Mouse (Mus musculus) gastrocnemius, postnatal 4 days (tissue): Measurements from ENCODE around the gene Rsf1. TPM values are rescaled to one million over a fixed set of nuclear protein-coding genes. Genes with fewer than 3 reads are reported as not detected.

ENCODE experiments used
- DNase-seq, 2 experiments: peaks; one replicate each; pipeline ENCODE4 v3.0.0; 2021 to 2022; ENCODE audit warnings: low spot score in 2 of 2, mixed read lengths in 2 of 2
- total RNA-seq, 2 experiments: library from RNA; stranded (reverse); gene quantifications; 2 replicates each; pipeline ENCODE4 v1.2.3; 2021

The Rsf1 gene
- total RNA-seq, 2 experiments from 2014 or later, result 24.0 to 26.1 TPM

DNA sequence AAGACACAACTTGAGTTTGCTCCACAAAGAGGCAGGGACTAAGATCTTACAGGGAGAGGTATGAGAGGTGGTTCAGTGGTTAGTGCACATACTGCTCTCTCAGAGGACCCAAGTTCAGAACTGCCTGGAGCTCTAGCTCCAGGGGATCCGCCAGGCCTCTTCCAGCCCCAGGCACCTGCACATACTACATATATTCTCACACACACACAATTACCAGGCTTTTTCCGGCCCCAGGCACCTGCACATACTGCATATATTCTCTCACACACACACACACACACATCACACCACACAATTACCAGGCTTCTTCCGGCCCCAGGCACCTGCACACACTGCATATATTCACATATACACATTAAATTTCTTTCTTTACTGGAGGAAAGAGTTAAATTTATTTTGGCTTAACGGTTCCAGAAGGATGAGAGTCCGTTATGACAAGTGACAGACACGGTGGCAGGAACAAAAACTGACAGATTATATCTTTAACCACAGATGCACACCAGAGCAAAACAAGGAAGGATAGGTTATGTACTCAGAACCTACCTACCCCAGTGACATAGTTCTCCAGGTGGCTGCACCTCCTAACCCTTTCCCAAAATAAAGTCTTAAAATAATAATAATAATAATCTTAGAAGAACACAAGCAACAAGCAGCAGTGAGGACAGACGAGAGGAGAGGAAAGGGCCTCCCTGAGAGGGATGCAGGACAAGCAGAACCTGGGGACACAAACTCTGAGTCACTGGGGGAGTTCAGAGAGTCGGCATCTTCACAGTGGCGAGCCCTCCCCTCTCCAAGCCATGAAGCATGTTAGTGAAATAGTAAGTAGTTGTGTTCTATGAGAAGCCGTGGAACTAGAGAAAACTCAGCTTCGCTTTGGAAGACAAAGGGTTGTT lies 144.2 kb downstream of the Rsf1 start:
- no peak for DNase-seq

DNA sequence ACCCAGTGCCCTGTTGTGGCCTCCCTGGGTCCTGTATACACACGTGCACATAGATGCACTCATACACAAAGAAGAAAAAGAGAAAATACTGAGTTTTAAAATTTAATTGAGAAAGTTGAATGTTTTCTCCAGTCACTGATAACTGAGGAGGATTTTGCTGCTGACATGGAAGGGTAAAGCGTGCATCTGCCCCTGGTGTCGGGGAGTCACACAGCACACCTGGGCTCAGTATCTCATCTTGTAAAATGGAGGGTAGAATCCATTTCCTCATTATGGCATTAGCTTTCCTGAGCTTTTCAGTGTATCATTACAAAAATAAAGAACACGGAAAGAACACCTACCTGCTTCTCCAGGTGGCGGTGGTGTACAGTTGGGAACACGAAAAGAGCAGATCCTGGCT lies 145.7 kb downstream of the Rsf1 start:
- no peak for DNase-seq

DNA sequence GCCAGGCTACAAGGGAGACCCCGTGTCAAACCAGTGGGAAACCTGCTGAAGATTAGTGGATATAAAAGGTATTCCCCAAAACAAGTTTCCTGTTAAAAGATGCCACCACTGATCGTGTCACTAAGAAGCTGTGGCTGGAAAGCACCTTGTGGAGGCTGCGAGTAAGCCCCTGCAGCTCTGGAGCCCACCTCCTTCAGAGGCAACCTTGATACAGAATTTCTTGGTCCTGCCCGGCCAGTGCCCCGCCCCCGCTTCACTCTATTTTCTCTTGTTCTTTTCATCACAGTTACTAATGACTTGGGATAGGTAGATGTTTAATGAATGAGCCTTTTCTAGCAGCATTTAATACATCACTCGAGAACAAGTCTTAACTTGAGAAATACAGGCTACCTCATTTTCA lies 146.4 kb downstream of the Rsf1 start:
- DNase-seq, result no peak

DNA sequence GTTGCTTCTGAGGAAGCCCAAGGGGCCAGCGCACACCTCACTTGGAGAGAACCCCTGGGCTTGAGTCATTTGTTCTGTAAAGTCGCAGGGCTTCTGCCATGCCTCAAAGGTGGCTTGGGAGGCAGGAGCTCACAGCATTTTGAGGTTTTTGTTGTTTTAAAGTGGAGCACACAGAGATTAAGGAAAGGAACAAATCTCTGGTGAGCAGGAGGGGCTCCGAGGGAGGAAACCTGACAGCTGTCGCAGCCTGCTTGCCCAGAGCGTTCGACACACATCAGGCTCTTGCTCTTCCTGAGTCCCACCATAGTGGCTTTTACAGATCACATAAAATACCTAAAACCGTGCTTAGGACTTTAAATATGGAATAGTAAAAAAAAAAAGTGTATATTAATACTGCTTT lies 147.1 kb downstream of the Rsf1 start:
- DNase-seq, result no peak

DNA sequence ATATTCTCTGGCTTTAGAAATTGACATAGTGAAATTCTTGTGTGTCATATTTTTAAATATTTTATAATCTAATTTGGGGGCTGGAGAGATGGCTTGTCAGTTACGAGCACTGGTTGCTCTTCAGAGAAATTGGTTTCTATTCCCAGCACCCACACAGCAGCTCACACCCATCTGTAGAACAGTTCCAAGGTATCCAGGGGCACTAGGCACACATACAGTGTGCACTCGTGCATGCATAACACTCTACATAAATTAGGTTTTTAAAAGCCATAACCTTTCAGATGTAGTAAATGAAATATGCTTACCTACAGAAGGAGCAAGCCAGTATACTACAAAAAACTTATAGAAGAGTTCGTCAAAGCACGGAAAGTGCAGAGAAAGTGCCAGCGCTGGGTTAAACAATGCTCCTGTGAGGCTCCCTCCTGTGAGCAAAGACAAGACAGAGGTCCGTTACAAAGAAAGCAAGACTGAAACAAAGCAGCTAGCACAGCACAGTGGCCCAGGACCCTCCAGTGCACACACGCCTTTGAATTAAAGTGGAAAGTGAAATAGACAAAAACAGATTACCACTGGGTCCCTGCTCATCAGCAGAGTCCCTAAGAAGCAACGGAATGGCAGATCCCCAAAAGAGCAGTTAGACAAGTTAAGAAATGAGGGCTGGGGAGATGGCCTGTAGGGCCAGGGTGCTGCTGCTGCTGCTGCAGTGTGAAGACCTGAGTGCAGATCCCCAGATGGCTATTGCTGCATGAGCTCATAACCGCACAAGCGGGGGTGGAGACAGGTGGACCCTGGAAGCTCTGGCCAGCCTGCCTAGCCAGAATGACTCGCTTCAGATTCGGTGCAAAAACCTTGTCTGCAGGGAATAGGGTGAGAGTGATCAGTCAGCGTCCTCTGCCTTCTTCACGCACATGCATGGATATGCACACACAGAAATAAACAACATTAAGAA lies 149.3 kb downstream of the Rsf1 start:
- DNase-seq, result no peak

DNA sequence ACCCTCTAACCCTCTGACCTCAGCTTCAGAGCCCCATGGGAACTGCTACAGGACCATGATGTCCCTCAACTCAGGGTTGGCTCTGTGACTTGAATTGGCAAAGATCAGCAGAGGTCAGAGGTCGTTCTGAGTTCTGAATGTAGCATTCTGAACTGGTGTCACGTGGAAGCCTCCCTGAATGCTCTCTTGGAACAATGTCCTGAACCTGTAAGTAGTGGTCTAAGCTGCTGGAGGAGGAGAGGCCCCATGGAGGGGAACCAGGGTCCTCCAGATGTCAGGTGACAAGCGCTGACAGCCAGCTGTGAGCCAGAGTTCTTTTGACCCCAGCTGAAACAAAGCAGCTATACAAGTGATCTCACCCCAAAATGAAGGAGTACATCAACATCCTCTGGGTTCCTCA lies 150.7 kb downstream of the Rsf1 start:
- DNase-seq, result no peak

DNA sequence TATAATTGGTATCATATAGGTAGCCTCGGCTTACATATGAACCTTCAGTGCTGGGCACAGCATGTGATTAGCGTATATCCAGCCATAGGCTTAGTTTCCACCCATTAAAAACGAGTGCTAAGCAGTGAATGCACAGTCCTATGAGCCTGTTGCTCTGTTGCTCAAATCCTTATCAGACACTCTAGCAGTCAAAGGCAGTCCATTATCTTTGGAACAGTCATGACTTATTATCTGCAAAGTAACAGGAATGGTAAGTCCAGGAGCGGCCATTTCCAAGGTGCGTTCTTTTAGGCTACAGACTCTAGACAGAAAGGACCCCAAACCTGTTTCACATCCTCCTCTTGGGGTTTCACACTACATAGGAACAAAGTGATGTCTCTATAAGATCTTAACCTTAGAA lies 153.9 kb downstream of the Rsf1 start:
- no peak for DNase-seq

DNA sequence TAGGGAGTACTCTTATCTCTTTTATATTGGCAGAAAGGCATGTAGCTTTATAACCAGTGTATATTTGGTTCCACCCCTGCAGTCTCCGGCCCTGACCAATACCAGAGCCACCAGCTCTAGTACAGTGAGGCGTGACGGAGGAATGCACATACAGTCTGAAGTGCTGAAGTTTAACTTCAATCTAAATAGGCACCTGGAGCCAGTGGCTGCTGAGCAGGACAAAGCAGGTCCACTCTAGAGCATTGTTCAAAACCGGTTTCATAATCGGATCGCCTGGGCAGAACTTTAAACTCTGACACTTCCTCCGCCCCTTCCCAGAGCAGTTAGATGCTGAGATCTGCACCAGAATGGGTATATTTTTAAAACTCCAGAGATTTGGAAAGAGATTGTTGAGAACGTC lies 155.3 kb downstream of the Rsf1 start:
- no peak for DNase-seq

DNA sequence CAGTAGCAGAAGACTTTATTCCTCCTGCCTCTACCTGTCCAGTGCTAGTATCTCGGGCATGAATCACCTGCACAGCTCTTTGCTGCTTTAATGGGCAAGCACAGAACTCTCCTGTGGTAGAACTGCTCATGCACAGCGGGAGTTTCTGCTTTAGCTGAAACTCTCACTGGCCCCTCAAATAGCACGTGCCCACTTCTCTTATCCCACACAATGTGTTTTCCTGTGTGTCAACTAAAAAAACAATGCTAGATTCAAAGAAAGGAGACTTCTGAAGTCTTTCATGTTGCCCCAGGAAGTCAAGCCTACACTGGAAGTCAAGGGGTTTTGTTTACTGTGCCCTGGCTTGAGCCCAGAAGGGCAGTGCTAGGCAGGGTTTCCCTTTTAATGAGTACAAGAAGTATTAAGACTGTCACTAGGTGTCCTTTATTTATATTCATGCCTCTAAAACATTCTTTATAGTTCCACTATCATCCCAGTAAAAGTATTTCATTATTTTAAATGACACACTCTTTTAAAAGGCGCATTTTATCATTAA lies 156.3 kb downstream of the Rsf1 start:
- no peak for DNase-seq

DNA sequence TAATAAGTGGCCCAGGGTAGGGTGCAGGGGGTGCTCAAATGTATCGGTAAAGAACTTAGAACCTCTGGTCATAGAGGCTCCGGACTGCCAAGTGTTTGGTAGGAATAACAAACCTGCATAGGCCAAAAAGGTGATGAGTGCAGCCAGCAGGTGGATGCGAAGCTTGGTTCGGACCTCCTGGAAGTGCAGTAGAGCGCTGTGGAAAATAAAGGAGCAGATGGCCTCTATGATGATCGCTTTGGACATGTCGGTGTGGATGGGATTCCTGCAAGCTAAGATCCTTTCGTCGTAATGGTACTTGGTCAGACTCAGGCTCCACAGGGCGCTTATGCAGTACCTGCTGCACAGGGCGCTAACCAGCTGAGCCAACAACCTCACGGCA lies 157.6 kb downstream of the Rsf1 start:
- no peak for DNase-seq

DNA sequence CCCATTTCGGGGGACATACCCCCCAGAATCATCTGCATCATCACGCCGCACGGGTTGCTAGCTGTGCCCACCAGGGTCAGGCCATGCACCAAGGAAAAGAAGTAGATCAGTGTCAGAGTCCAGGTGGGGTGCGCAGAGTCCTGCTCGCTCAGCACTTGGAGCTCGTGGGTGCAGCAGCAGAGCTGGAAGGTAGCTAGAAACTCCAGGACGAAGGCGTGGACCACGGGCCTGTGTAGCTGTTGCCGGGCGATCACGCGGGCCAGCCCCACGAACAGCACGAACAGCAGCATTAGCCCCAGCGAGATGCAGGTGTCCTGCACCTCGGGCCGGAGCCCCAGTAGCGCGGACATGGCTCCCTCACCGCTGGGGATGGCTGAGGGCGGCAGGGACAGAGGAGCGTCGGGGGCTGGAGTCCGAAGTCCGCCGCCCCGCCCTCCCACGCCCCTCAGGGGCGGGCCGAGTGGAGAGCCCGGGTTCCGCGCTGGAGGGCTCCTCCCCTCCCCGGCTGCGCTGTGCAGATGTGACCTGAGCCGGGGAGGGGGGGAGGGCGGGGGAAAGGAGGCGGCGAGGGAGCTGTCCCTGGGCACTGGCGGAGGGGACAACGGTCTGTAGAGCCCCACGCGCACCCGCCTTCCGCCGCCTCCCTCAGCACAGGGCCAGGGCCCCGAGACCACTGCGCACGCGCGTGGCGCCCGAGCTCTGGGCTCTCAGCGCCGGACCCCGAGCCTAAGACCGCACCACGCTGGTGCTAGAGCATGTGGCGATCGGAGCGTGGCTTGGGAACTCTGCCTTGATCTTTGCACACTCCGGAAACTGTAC lies 158.2 kb downstream of the Rsf1 start, which contains the start of gene Aqp11:
Gene Aqp11, minus strand, starts transcription at position 652 of the 819 bp plus-strand sequence.
- DNase-seq, result peak; percentile 73 to 87

DNA sequence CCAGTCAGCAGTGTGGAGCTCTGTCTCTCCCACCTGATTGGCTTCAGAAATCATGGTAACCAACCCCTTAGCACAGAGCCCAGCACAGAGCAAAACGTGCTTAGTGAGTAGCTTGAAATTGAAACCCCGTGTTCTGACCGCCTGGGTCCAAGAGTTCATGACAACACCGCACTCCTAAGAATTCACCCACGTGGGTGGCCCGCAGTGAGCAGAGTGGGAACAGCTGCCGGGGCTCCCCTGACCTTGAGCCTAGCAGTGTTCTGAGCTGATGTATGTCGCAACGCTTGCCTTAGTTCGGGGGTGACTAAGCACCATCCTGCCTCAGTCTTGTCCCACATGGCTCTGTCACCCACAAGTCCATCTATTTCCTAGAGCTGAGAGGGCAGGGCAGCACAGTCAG lies 161.3 kb downstream of the Rsf1 start:
- DNase-seq, result no peak

DNA sequence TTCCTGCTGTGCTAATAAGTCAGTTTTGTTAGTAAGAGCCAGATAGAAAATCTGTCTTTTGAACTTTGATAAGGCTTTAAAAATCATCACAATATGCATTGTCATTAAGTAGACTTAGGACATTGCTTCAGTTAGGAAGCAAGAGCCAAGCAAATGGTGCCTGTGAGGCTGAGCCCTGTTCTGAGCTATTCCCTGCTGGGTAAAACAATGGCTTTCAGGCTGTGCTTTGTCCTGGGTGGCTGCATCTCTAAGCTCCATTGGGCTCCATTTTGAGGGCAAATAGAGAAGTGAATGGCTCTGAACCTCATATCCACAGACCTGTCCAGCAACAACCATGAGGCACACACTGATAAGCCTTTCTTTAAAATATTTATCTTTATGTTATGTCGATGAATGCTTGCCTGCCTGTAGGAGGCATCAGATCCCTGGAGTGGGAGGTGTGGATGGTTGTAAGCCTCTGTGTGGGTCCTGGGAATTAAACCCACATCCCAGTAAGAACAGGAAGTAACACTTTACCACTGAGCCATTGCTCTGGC lies 162.1 kb downstream of the Rsf1 start:
- no peak for DNase-seq

Other genes with a start within 250 kb of the Rsf1 start
- gene Usp35, start 247.9 kb upstream of the Rsf1 start, total RNA-seq, result 1 to 10 TPM; 1.9 to 2.5 TPM
- 1 to 10 TPM; 2.0 to 2.7 TPM for gene Kctd21, start 247.6 kb upstream of the Rsf1 start, total RNA-seq
- gene Alg8, start 208.3 kb upstream of the Rsf1 start, total RNA-seq, result 1 to 10 TPM; 7.9 to 8.1 TPM
- gene Ndufc2, start 179.9 kb upstream of the Rsf1 start, total RNA-seq, result 100 to 1,000 TPM; 255 to 257 TPM
- gene Thrsp, start 162.2 kb upstream of the Rsf1 start, total RNA-seq, result 10 to 100 TPM; 53.7 to 60.9 TPM
- gene Kctd14, start 128.6 kb upstream of the Rsf1 start, total RNA-seq, result under 1 TPM; 0.44 to 0.56 TPM
- 10 to 100 TPM; 39.0 to 44.9 TPM for gene Ints4, start 98.9 kb upstream of the Rsf1 start, total RNA-seq
- 100 to 1,000 TPM in 1 of 2 experiments, 10 to 100 TPM in 1; 99.2 to 120 TPM for gene Aamdc, start 392 bp upstream of the Rsf1 start, total RNA-seq
- 10 to 100 TPM; 52.1 to 56.3 TPM for gene Clns1a, start 116.7 kb downstream of the Rsf1 start, total RNA-seq
- 1 to 10 TPM; 2.6 to 3.1 TPM for gene Aqp11, start 158.4 kb downstream of the Rsf1 start, total RNA-seq
- gene Pak1, start 208.7 kb downstream of the Rsf1 start, total RNA-seq, result 100 to 1,000 TPM; 123 to 124 TPM